ENCODE assay signal across 17 mouse cellular contexts in the genomic region with DNA sequence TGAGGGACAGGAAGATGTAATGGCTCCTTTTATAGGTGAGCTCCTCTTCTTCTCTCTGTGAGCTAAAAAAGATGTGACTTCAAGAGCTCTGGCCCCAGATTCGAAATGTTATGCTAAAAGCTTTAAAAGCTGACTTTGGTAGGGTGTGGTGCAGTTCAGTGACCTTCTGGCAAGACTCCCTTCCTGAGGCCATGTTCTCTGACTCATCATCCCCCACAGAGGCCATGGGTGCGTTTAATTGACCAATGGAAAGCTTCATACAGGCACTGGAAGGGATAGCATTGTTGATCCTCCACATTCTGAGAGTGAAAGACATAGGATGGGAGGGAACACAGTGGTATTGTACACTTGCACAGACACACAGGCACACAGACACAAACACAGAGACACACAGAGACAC. TPM values are rescaled to one million over a fixed set of nuclear protein-coding genes. Genes with fewer than 3 reads are reported as not detected.
DNase-seq lines count a peak whose midpoint lies in the region; ATAC-seq and TF ChIP-seq lines count a peak whose summit lies in the region.
"Had no signal": no experiment of that assay in that cellular context is flagged by ENCODE, and none has a peak within 500 bp of the region (broad histone marks: within the 10 kb centered on the region; RNA-seq: fewer than 3 reads in every experiment).

No protein-coding gene starts in this region.

- TF ChIP-seq POLR2A in heart, adult 2 months (IDR thresholded peaks at IDR 0.05; ENCODE audit: insufficient read depth, low read depth, low read length): no peak

- H3K36me3 ChIP-seq in heart, adult 2 months (ENCODE audit: control insufficient read depth, insufficient read depth, low read length): no peaks in the 10 kb centered on the region
- no peaks in the 10 kb centered on the region for H3K36me3 ChIP-seq in heart, embryonic 11.5 days (ENCODE audit: control insufficient read depth, insufficient read depth, low read length)
- no peaks in the 10 kb centered on the region for H3K36me3 ChIP-seq in stomach, postnatal 0 days (ENCODE audit: control insufficient read depth, insufficient read depth, low read length)
- H3K36me3 ChIP-seq: embryonic facial prominence, embryonic 15.5 days; heart, embryonic 13.5 days; hindbrain, embryonic 15.5 days; kidney, embryonic 15.5 days; limb, embryonic 10.5 days had no signal

- no peak for TF ChIP-seq CTCF in heart, adult 2 months (IDR thresholded peaks at IDR 0.05)
- TF ChIP-seq CTCF in stomach, postnatal 0 days (IDR thresholded peaks at IDR 0.05; ENCODE audit: low read depth): no peak

- intact Hi-C loops in heart, adult 2 months (cut with DNase I): no loop called here

- no peak overlapping the region for H3K4me2 ChIP-seq in heart, embryonic 11.5 days
- H3K4me2 ChIP-seq in stomach, postnatal 0 days (replicated peaks; ENCODE audit: low read depth): no peak overlapping the region
- H3K4me2 ChIP-seq: embryonic facial prominence, embryonic 15.5 days; heart, embryonic 13.5 days; hindbrain, embryonic 15.5 days; kidney, embryonic 15.5 days had no signal

- WGBS in heart, adult 2 months: 25% methylated on average over 2 of the region's 2 CpGs
- WGBS in heart, embryonic 11.5 days (ENCODE audit: insufficient replicate concordance): 57% methylated on average over 2 of the region's 2 CpGs
- 30% methylated on average over 2 of the region's 2 CpGs for WGBS in stomach, postnatal 0 days

- H3K4me1 ChIP-seq in heart, adult 2 months (ENCODE audit: control insufficient read depth, insufficient read depth, low read length): peaks cover 8% of the 10 kb centered on the region
- no peaks in the 10 kb centered on the region for H3K4me1 ChIP-seq in heart, embryonic 11.5 days (ENCODE audit: control insufficient read depth, insufficient read depth, low read length)
- 0 out of 2 replicates have a peak, but pooled peaks cover 3% of the 10 kb centered on the region for H3K4me1 ChIP-seq in stomach, postnatal 0 days (replicated peaks; ENCODE audit: control insufficient read depth, insufficient read depth)
- H3K4me1 ChIP-seq: embryonic facial prominence, embryonic 15.5 days; heart, embryonic 13.5 days; hindbrain, embryonic 15.5 days; kidney, embryonic 15.5 days; limb, embryonic 10.5 days; megakaryocyte, embryonic 14.5 days had no signal

- DNase-seq in heart, adult 2 months: peak in 1 of 2 experiments; percentile 61
- DNase-seq in urinary bladder, postnatal 14 days (ENCODE audit: low spot score): peak; percentile 40
- no peak for DNase-seq in urinary bladder, postnatal 4 days (ENCODE audit: low spot score in 2 of 2)
- DNase-seq in adrenal gland, postnatal 10 days: peak; percentile 51
- DNase-seq in stomach, postnatal 0 days (ENCODE audit: low spot score): no peak
- DNase-seq in cerebellum, adult 9-11 months: no peak
- no peak for DNase-seq in frontal cortex, adult 2 months (ENCODE audit: extremely low spot score in 1 of 2, low spot score in 1 of 2)
- DNase-seq: cerebellum, postnatal 36 days; forebrain, postnatal 0 days; right cerebral cortex, postnatal 14 days had no signal

- H3K4me3 ChIP-seq in heart, adult 2 months: no peak overlapping the region
- H3K4me3 ChIP-seq in heart, embryonic 11.5 days (ENCODE audit: low read depth, low read length): no peak overlapping the region
- no peak overlapping the region for H3K4me3 ChIP-seq in stomach, postnatal 0 days (ENCODE audit: low read depth, low read length)
- H3K4me3 ChIP-seq: embryonic facial prominence, embryonic 15.5 days; heart, embryonic 13.5 days; hindbrain, embryonic 15.5 days; kidney, embryonic 15.5 days; limb, embryonic 10.5 days; megakaryocyte, embryonic 14.5 days had no signal

- peak overlapping the region; percentile 61 for H3K27ac ChIP-seq in heart, adult 2 months
- no peak overlapping the region for H3K27ac ChIP-seq in heart, embryonic 11.5 days (ENCODE audit: low read depth, low read length)
- H3K27ac ChIP-seq in stomach, postnatal 0 days (replicated peaks): no peak overlapping the region
- H3K27ac ChIP-seq: embryonic facial prominence, embryonic 15.5 days; heart, embryonic 13.5 days; hindbrain, embryonic 15.5 days; kidney, embryonic 15.5 days; limb, embryonic 10.5 days had no signal

- TF ChIP-seq EP300 in heart, adult 2 months (IDR thresholded peaks at IDR 0.05; ENCODE audit: insufficient read depth, low read depth, low read length): no peak
- TF ChIP-seq EP300 in stomach, postnatal 0 days (optimal IDR thresholded peaks at IDR 0.05): no peak

- H3K27me3 ChIP-seq in heart, adult 2 months (ENCODE audit: control insufficient read depth, insufficient read depth, low read length): no peaks in the 10 kb centered on the region
- H3K27me3 ChIP-seq in heart, embryonic 11.5 days (ENCODE audit: control insufficient read depth, insufficient read depth, low read length): no peaks in the 10 kb centered on the region
- no peaks in the 10 kb centered on the region for H3K27me3 ChIP-seq in stomach, postnatal 0 days (ENCODE audit: control insufficient read depth, insufficient read depth, low read length)
- H3K27me3 ChIP-seq: embryonic facial prominence, embryonic 15.5 days; heart, embryonic 13.5 days; hindbrain, embryonic 15.5 days; kidney, embryonic 15.5 days had no signal

- no peaks in the 10 kb centered on the region for H3K9me3 ChIP-seq in heart, embryonic 11.5 days (replicated peaks; ENCODE audit: control insufficient read depth, low read length)
- no peaks in the 10 kb centered on the region for H3K9me3 ChIP-seq in stomach, postnatal 0 days (ENCODE audit: control insufficient read depth, low read length)
- H3K9me3 ChIP-seq: embryonic facial prominence, embryonic 15.5 days; heart, embryonic 13.5 days; hindbrain, embryonic 15.5 days; kidney, embryonic 15.5 days; limb, embryonic 10.5 days; megakaryocyte, embryonic 14.5 days had no signal

- no peak for ATAC-seq in heart, embryonic 11.5 days (replicated peaks; ENCODE audit: insufficient number of reproducible peaks, low FRiP score, low TSS enrichment)
- ATAC-seq in stomach, postnatal 0 days (ENCODE audit: low FRiP score, low TSS enrichment): peak; percentile 78
- ATAC-seq: forebrain, postnatal 0 days had no signal

- no peak overlapping the region for H3K9ac ChIP-seq in heart, adult 2 months (ENCODE audit: low read depth, low read length)
- H3K9ac ChIP-seq in heart, embryonic 11.5 days (ENCODE audit: low read depth, low read length): no peak overlapping the region
- H3K9ac ChIP-seq in stomach, postnatal 0 days (ENCODE audit: low read length): no peak overlapping the region
- H3K9ac ChIP-seq: embryonic facial prominence, embryonic 15.5 days; forebrain, postnatal 0 days; heart, embryonic 13.5 days; hindbrain, embryonic 15.5 days; kidney, embryonic 15.5 days had no signal

- H3K79me2 ChIP-seq in heart, adult 2 months (replicated peaks; ENCODE audit: control insufficient read depth, insufficient read depth, low read length): no peaks in the 10 kb centered on the region

RNA-seq across cellular contexts. Expression of a gene that starts 34.8 kb away (rescaled TPM):
- total RNA-seq in heart, adult 2 months (2021): 10 to 100 TPM in 1 of 2 experiments, 1 to 10 TPM in 1; 7.2 to 26.7 TPM
- polyA plus RNA-seq in heart, adult 2 months (2012; rRNA removed): 6.6 and 17.1 TPM in 2 replicates
- polyA plus RNA-seq in heart, embryonic 11.5 days (2014; fragmentation: Nextera tagmentation; extraction: Ambion mirVana): 7.6 and 7.8 TPM in 2 replicates
- 10 to 100 TPM; 22.9 to 25.7 TPM for total RNA-seq in adrenal gland, postnatal 10 days (2021)
- polyA plus RNA-seq in stomach, postnatal 0 days (2015; fragmentation: Nextera tagmentation; extraction: Ambion mirVana): 6.6 and 7.3 TPM in 2 replicates
- 26.9 and 28.9 TPM in 2 replicates for polyA plus RNA-seq in frontal cortex, adult 2 months (2012; rRNA removed)

Comparison
In these comparisons a context has a peak if more than half of its experiments do, and no peak if none do; other contexts are left out.
1. DNase-seq: peak in urinary bladder, postnatal 14 days (single experiment) and adrenal gland, postnatal 10 days (single experiment); none in urinary bladder, postnatal 4 days (0 of 2), stomach, postnatal 0 days (single experiment), cerebellum, adult 9-11 months (single experiment) and frontal cortex, adult 2 months (0 of 2).